Mouse (Mus musculus): ENCODE data around the gene Tsga10. TPM values are rescaled to one million over a fixed set of nuclear protein-coding genes. Genes with fewer than 3 reads are reported as not detected.
A peak's percentile ranks its signal among the peaks of the same experiment; 100 is the strongest.

Tsga10 gene
- polyA plus RNA-seq, 1 experiment from 2014 or later, result 12.8 TPM

GRCm38 (mm10) chr1:37884451-37884850 lies 18.2 kb upstream of the Tsga10 start:
- Histone ChIP-seq H3K4me1 (ENCODE audit: control insufficient read depth, insufficient read depth, low read depth, low read length) (peaks cover 4% of the 10 kb centered on the region), H3K4me3 (ENCODE audit: low read length) (no peak overlapping the region), H3K36me3 (ENCODE audit: control insufficient read depth, insufficient read depth, low read length) (no peaks in the 10 kb centered on the region), H3K27ac (ENCODE audit: low read depth, low read length) (no peak overlapping the region), H3K9me3 (ENCODE audit: control insufficient read depth, low read length) (no peaks in the 10 kb centered on the region), H3K27me3 (replicated peaks; ENCODE audit: control insufficient read depth, insufficient read depth, low read length) (no peaks in the 10 kb centered on the region), H3K9ac (ENCODE audit: low read depth, low read length) (no peak overlapping the region), H3K4me2 (ENCODE audit: low read length) (no peak overlapping the region)
- WGBS, result 87% methylated on average over 4 of the region's 4 CpGs
- ATAC-seq, result no peak

DNA sequence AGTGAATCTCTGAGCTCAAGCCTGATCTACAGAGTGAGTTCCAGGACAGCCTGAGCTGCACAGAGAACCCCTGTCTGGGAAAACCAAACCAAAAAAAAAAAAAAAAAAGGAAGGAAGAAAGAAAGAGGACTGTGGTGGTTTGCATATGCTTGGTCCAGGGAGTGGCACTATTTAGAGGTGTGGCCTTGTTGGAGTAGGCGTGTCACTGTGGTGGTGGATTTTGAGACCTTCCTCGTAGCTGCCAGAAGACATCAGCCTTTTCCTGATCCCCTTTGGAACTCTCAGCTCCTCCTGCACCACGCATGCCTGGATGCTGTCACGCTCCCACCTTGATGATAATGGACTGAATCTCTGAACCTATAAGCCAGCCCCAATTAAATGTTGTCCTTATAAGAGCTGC lies 17.2 kb upstream of the Tsga10 start:
- 90% methylated on average over 4 of the region's 4 CpGs for WGBS
- no peak for ATAC-seq
- H3K36me3 ChIP-seq (ENCODE audit: control insufficient read depth, insufficient read depth, low read length), result peaks cover 5% of the 10 kb centered on the region; the same call in 1 of the 2 replicates

GRCm38 (mm10) chr1:37877736-37878460 lies 11.7 kb upstream of the Tsga10 start:
- no peaks in the 10 kb centered on the region for H3K27me3 ChIP-seq (replicated peaks; ENCODE audit: control insufficient read depth, insufficient read depth, low read length)
- H3K4me2 ChIP-seq (ENCODE audit: low read length), result no peak overlapping the region
- no peak for ATAC-seq
- peaks cover 22% of the 10 kb centered on the region for H3K36me3 ChIP-seq (ENCODE audit: control insufficient read depth, insufficient read depth, low read length)
- H3K4me3 ChIP-seq (ENCODE audit: low read length), result no peak overlapping the region
- H3K4me1 ChIP-seq (ENCODE audit: control insufficient read depth, insufficient read depth, low read depth, low read length), result peaks cover 5% of the 10 kb centered on the region
- H3K27ac ChIP-seq (ENCODE audit: low read depth, low read length), result no peak overlapping the region
- WGBS, result 96% methylated on average over 13 of the region's 13 CpGs
- peaks cover 10% of the 10 kb centered on the region; the same call in 1 of the 2 replicates for H3K9me3 ChIP-seq (ENCODE audit: control insufficient read depth, low read length)
- no peak overlapping the region for H3K9ac ChIP-seq (ENCODE audit: low read depth, low read length)

More for the DNA sequence above, 17.2 kb upstream of the Tsga10 start:
- Histone ChIP-seq H3K9me3 (ENCODE audit: control insufficient read depth, low read length) (no peaks in the 10 kb centered on the region), H3K4me2 (ENCODE audit: low read length) (no peak overlapping the region), H3K4me1 (ENCODE audit: control insufficient read depth, insufficient read depth, low read depth, low read length) (no peaks in the 10 kb centered on the region), H3K4me3 (ENCODE audit: low read length) (no peak overlapping the region), H3K27ac (ENCODE audit: low read depth, low read length) (no peak overlapping the region), H3K9ac (ENCODE audit: low read depth, low read length) (no peak overlapping the region), H3K27me3 (replicated peaks; ENCODE audit: control insufficient read depth, insufficient read depth, low read length) (no peaks in the 10 kb centered on the region)

GRCm38 (mm10) chr1:37873157-37873556 lies 6.9 kb upstream of the Tsga10 start:
- Histone ChIP-seq H3K4me2 (ENCODE audit: low read length) (peak overlapping the region; percentile 75), H3K27ac (ENCODE audit: low read depth, low read length) (no peak overlapping the region), H3K4me3 (ENCODE audit: low read length) (no peak overlapping the region), H3K4me1 (ENCODE audit: control insufficient read depth, insufficient read depth, low read depth, low read length) (peaks cover 13% of the 10 kb centered on the region), H3K27me3 (replicated peaks; ENCODE audit: control insufficient read depth, insufficient read depth, low read length) (peaks cover 5% of the 10 kb centered on the region; the same call in 1 of the 2 replicates), H3K9me3 (ENCODE audit: control insufficient read depth, low read length) (peaks cover 10% of the 10 kb centered on the region; the same call in 1 of the 2 replicates), H3K9ac (ENCODE audit: low read depth, low read length) (no peak overlapping the region), H3K36me3 (ENCODE audit: control insufficient read depth, insufficient read depth, low read length) (peaks cover 17% of the 10 kb centered on the region)
- ATAC-seq, result no peak
- WGBS, result 92% methylated on average over 4 of the region's 4 CpGs

- peak overlapping the region; percentile 59 for H3K9ac ChIP-seq (ENCODE audit: low read depth, low read length)
- H3K27me3 ChIP-seq (replicated peaks; ENCODE audit: control insufficient read depth, insufficient read depth, low read length), result peaks cover 5% of the 10 kb centered on the region; the same call in 1 of the 2 replicates
- peak overlapping the region; percentile 71 for H3K27ac ChIP-seq (ENCODE audit: low read depth, low read length)
- peak; percentile 95 for ATAC-seq
- peak overlapping the region; percentile 50 for H3K4me3 ChIP-seq (ENCODE audit: low read length)
- 7% methylated on average over 33 of the region's 33 CpGs for WGBS
- H3K9me3 ChIP-seq (ENCODE audit: control insufficient read depth, low read length), result peaks cover 10% of the 10 kb centered on the region; the same call in 1 of the 2 replicates
- H3K4me2 ChIP-seq (ENCODE audit: low read length), result peak overlapping the region; percentile 75
- peaks cover 17% of the 10 kb centered on the region for H3K36me3 ChIP-seq (ENCODE audit: control insufficient read depth, insufficient read depth, low read length)
- H3K4me1 ChIP-seq (ENCODE audit: control insufficient read depth, insufficient read depth, low read depth, low read length), result peaks cover 13% of the 10 kb centered on the region
Measured at GRCm38 (mm10) chr1:37872131-37873067, 6.2 kb upstream of the Tsga10 start.

DNA sequence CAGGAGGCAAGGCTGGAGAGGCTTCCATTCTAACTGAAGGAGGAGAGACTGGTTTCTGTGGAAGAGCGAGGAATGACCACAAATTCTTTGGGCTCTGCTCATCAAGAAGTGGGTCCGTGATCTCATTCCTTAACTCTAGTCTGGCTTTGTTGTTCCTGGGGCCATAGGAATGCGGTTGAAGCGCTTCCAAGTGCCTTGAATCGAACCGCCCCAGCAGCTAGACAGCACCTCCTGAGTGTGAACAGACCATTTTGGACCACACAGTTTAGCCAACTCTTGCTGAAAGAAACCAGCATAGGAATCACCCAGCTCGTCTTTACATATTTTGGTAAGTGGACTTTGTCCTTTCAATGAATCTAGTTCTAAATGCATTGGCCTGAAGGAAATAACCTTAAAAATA lies 5.5 kb upstream of the Tsga10 start, which contains the start of gene Lipt1:
TSS of gene Lipt1 (plus strand) at position 35 of the 400 bp plus-strand sequence.
- WGBS, result 8% methylated on average over 7 of the region's 7 CpGs
- Histone ChIP-seq H3K27me3 (replicated peaks; ENCODE audit: control insufficient read depth, insufficient read depth, low read length) (peaks cover 5% of the 10 kb centered on the region; the same call in 1 of the 2 replicates), H3K4me3 (ENCODE audit: low read length) (peak within 1 kb of the TSS; percentile 50), H3K27ac (ENCODE audit: low read depth, low read length) (peak within 1 kb of the TSS; percentile 71), H3K9me3 (ENCODE audit: control insufficient read depth, low read length) (peaks cover 10% of the 10 kb centered on the region; the same call in 1 of the 2 replicates), H3K4me2 (ENCODE audit: low read length) (peak within 1 kb of the TSS; percentile 75), H3K9ac (ENCODE audit: low read depth, low read length) (peak within 1 kb of the TSS; percentile 59), H3K36me3 (ENCODE audit: control insufficient read depth, insufficient read depth, low read length) (peaks cover 17% of the 10 kb centered on the region), H3K4me1 (ENCODE audit: control insufficient read depth, insufficient read depth, low read depth, low read length) (peaks cover 13% of the 10 kb centered on the region)
- peak; percentile 60 for ATAC-seq

DNA sequence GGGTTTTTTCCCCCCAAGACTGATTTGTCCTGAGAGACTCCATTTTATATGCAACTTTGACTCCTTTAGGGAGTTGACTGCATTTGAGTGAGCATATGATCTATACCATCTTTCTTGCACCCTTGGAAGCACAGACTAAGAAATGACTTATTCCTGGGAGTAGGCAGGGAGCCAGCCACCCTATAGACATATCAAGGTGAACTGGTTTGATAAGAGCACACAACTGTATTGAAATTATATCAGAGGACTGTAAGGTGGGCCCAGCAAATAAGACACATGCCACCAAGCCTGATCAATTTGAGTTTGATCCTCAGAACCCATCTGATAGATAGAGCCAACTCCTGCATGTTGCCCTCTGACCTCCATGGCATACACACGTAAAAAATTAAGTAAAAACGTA lies 3.1 kb upstream of the Tsga10 start:
- H3K4me3 ChIP-seq (ENCODE audit: low read length), result no peak overlapping the region
- H3K4me1 ChIP-seq (ENCODE audit: control insufficient read depth, insufficient read depth, low read depth, low read length), result peaks cover 17% of the 10 kb centered on the region
- H3K27ac ChIP-seq (ENCODE audit: low read depth, low read length), result no peak overlapping the region
- H3K9me3 ChIP-seq (ENCODE audit: control insufficient read depth, low read length), result no peaks in the 10 kb centered on the region
- ATAC-seq, result no peak
- H3K4me2 ChIP-seq (ENCODE audit: low read length), result no peak overlapping the region
- 61% methylated on average over 2 of the region's 2 CpGs for WGBS
- H3K36me3 ChIP-seq (ENCODE audit: control insufficient read depth, insufficient read depth, low read length), result no peaks in the 10 kb centered on the region
- peaks cover 5% of the 10 kb centered on the region; the same call in 1 of the 2 replicates for H3K27me3 ChIP-seq (replicated peaks; ENCODE audit: control insufficient read depth, insufficient read depth, low read length)
- H3K9ac ChIP-seq (ENCODE audit: low read depth, low read length), result no peak overlapping the region

DNA sequence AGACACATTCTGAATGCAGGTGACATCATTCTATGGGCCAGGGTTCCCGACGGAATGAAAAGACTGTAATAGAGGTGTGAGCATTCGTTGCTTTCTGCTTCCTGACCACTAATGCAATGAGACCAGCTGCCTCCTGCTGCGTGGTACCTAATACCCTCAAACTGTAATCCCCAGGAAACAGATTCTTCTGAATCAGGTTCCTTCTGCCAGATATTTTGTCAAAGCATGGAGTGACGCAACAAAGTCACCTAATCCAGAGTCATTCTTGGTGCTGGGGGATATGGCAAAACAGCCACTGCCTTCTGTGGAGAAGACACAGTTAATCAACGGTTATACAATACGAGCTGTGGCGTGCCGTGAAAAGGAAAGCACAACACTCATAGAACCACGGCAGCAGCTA lies 2.4 kb upstream of the Tsga10 start:
- Histone ChIP-seq H3K9ac (ENCODE audit: low read depth, low read length) (no peak overlapping the region), H3K27ac (ENCODE audit: low read depth, low read length) (no peak overlapping the region), H3K4me2 (ENCODE audit: low read length) (no peak overlapping the region), H3K9me3 (ENCODE audit: control insufficient read depth, low read length) (no peaks in the 10 kb centered on the region), H3K4me1 (ENCODE audit: control insufficient read depth, insufficient read depth, low read depth, low read length) (peaks cover 17% of the 10 kb centered on the region), H3K27me3 (replicated peaks; ENCODE audit: control insufficient read depth, insufficient read depth, low read length) (peaks cover 5% of the 10 kb centered on the region; the same call in 1 of the 2 replicates), H3K4me3 (ENCODE audit: low read length) (no peak overlapping the region), H3K36me3 (ENCODE audit: control insufficient read depth, insufficient read depth, low read length) (no peaks in the 10 kb centered on the region)
- no peak for ATAC-seq
- 66% methylated on average over 10 of the region's 10 CpGs for WGBS

Data from hindbrain, embryonic 16.5 days (tissue).